Mouse (Mus musculus) brain, embryonic 14.5 days (tissue): Measurements from ENCODE around the gene Nrde2.

ENCODE experiments used
- CTCF ChIP-seq: fragments of 200-500 bp; IDR thresholded peaks from 2 replicates; pipeline ENCODE4 v1.5.1; 2012; ENCODE audit warnings: inconsistent platforms, mild to moderate bottlenecking, moderate library complexity, borderline replicate concordance; ENCODE audit not compliant: insufficient read depth, insufficient read length; ENCODE audit errors: extremely low read depth
- POLR2A ChIP-seq: fragments of 200-500 bp; IDR thresholded peaks from 2 replicates; pipeline ENCODE4 v1.6.1; 2012; ENCODE audit warnings: mild to moderate bottlenecking, inconsistent platforms, borderline replicate concordance; ENCODE audit not compliant: poor library complexity, insufficient read depth, insufficient read length, severe bottlenecking; ENCODE audit errors: extremely low read depth

DNA sequence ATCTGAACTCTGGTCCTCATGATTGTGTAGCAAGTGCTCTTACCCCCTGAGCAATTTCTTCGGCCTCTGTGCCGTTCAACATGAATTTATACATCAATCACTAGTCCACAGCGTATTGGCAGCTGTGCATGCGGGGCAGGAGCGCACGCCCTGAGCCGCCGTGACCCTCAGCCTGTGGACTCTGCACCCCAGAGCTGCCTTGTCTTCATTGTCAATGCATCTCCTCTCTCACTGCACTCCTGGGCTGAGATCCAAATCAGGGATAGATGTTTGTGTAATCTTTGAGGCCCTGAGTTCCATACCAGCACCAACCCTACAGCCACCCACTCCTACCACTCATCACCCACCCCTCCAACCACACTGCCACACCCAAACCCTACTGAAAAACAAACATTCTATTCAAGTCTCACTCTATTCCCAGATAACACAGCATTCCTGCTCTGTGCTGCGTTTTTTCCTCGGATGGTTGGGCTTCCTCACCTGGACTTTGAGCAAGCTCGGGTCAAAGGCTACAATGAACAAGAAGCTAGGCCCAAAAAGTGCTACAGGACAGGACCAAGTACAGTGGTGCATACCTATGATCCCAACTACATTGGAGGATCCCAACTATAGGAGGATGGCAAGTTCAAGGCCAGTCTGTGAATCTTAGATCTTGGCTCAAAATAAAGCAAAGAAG is 16.5 kb downstream of the Nrde2 start:
- TF ChIP-seq CTCF (no peak), POLR2A (no peak)
